Mouse (Mus musculus): ENCODE results near the gene Mtrr. TPM values are rescaled to one million over a fixed set of nuclear protein-coding genes. Genes with fewer than 3 reads are reported as not detected.
A peak's percentile ranks its signal among the peaks of the same experiment; 100 is the strongest.
"Not testable (repeated sequence)": the region's sequence is repeated elsewhere in the genome, so short reads cannot be mapped to it uniquely, and the experiment has no call there.

The Mtrr gene
- polyA plus RNA-seq, 1 experiment from 2014 or later: 22.5 TPM

DNA sequence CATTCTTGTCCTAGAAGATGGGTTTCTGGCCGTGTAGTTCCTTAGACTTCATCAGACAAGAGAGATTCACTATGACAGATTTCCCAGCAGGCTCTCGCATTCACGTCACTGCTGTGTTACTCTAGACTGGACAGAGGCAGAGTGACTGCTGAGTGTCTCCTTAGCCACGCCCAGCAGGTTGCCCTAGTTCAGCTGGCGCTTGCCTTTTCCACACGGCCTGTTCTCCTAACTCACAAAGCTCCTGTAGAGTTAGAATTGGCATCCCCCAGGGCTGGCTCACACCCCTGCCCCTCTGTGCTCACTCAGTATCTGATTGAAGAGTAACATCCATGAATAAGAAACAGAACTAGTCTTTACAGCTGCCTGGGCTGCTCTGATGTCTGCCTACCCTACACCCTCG lies 3.5 kb upstream of the Mtrr start:
- Histone ChIP-seq H3K4me1 (peaks cover 16% of the 10 kb centered on the region), H3K9me3 (replicated peaks) (no peaks in the 10 kb centered on the region), H3K27me3 (ENCODE audit: low read depth, poor library complexity, severe bottlenecking) (no peaks in the 10 kb centered on the region), H3K27ac (replicated peaks) (no peak overlapping the region), H3K36me3 (peaks cover 71% of the 10 kb centered on the region), H3K4me3 (no peak overlapping the region)
- WGBS: 85% methylated on average over 7 of the region's 7 CpGs
- no peak for DNase-seq (ENCODE audit: low spot score)

DNA sequence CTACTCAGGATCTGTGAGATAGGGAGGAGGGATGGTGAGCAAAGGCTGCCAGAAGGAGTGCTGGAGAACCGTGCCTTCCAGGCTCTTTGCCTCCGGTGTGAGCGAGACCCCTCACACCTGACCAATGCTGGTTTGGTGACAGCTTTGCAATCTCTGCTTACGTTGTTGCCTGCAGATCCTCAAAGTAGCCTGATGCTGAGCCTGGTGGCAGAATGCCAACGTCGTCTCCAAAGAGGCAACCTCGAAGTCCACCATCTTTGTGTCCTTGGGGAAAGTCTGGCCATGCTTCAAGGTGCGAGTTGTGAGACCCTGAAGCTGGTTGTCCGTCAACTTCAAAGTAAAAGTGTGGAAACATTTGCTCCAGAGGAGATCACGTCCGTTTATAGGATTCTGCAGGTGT lies 2.0 kb upstream of the Mtrr start:
- 0 out of 2 replicates have a peak overlapping the region, but pooled peaks have one; percentile 80 for H3K4me3 ChIP-seq
- H3K4me1 ChIP-seq: peaks cover 20% of the 10 kb centered on the region
- H3K36me3 ChIP-seq: peaks cover 64% of the 10 kb centered on the region
- no peak for DNase-seq (ENCODE audit: low spot score)
- H3K27me3 ChIP-seq (ENCODE audit: low read depth, poor library complexity, severe bottlenecking): no peaks in the 10 kb centered on the region
- no peak overlapping the region for H3K27ac ChIP-seq (replicated peaks)
- no peaks in the 10 kb centered on the region for H3K9me3 ChIP-seq (replicated peaks)
- WGBS: 95% methylated on average over 11 of the region's 11 CpGs

DNA sequence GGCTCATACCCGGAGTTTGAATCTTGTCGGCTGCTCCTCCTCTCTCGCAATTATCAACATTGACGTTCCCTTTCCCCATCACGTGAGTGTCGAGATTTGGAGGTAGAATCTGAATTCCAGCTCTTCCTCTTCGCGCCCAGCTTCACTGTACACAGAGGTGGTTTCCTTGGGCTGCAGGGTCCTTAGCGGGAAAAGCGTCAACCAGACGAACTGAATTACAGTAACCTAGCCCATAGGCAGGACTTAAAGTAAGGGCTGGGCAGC lies 500 bp upstream of the Mtrr start:
- Histone ChIP-seq H3K9me3 (replicated peaks) (no peaks in the 10 kb centered on the region), H3K4me1 (peaks cover 20% of the 10 kb centered on the region), H3K27me3 (ENCODE audit: low read depth, poor library complexity, severe bottlenecking) (no peaks in the 10 kb centered on the region), H3K27ac (replicated peaks) (peak overlapping the region; percentile 90), H3K4me3 (peak overlapping the region; percentile 80), H3K36me3 (peaks cover 64% of the 10 kb centered on the region)
- WGBS: under 1% methylated on average over 11 of the region's 11 CpGs
- DNase-seq (ENCODE audit: low spot score): no peak

GRCm38 (mm10) chr13:68581086-68581740 lies 736 bp downstream of the Mtrr start:
- 31% methylated on average over 14 of the region's 14 CpGs for WGBS
- peaks cover 20% of the 10 kb centered on the region for H3K4me1 ChIP-seq
- DNase-seq (ENCODE audit: low spot score): no peak
- peaks cover 64% of the 10 kb centered on the region for H3K36me3 ChIP-seq
- H3K4me3 ChIP-seq: peak overlapping the region; percentile 80
- H3K27ac ChIP-seq (replicated peaks): peak overlapping the region; percentile 90
- no peaks in the 10 kb centered on the region for H3K9me3 ChIP-seq (replicated peaks)
- H3K27me3 ChIP-seq (ENCODE audit: low read depth, poor library complexity, severe bottlenecking): no peaks in the 10 kb centered on the region

- H3K9me3 ChIP-seq (replicated peaks): no peaks in the 10 kb centered on the region
- H3K4me3 ChIP-seq: no peak overlapping the region
- WGBS: 92% methylated on average over 7 of the region's 7 CpGs
- no peaks in the 10 kb centered on the region for H3K27me3 ChIP-seq (ENCODE audit: low read depth, poor library complexity, severe bottlenecking)
- H3K27ac ChIP-seq (replicated peaks): no peak overlapping the region
- H3K36me3 ChIP-seq: peaks cover 68% of the 10 kb centered on the region
- no peak for DNase-seq (ENCODE audit: low spot score)
- H3K4me1 ChIP-seq: peaks cover 20% of the 10 kb centered on the region
These were observed 4.0 kb downstream of the Mtrr start for GRCm38 (mm10) chr13:68577945-68578344.

DNA sequence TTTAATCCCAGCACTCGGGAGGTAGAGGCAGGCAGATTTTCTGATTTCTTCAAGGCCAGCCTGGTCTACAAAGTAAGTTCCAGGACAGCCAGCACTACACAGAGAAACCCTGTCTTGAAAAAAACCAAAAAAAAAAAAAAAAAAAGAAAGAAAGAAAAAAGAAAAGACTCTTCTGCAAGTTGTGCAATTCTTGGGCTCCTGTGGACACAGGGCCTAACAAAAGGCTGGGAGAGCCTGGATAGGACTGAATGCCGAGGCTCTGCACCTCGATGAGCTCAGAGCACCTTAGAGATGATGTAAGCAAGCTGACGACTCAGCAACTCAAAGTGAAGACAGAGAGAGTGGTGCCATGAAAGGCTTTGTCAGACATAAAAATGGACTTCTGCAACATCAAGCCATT lies 7.6 kb downstream of the Mtrr start:
- no peak overlapping the region for H3K27ac ChIP-seq (replicated peaks)
- DNase-seq (ENCODE audit: low spot score): no peak
- no peak overlapping the region for H3K4me3 ChIP-seq
- 87% methylated on average over 4 of the region's 4 CpGs for WGBS
- H3K9me3 ChIP-seq (replicated peaks): no peaks in the 10 kb centered on the region
- H3K4me1 ChIP-seq: 0 out of 2 replicates have a peak, but pooled peaks cover 7% of the 10 kb centered on the region
- no peaks in the 10 kb centered on the region for H3K27me3 ChIP-seq (ENCODE audit: low read depth, poor library complexity, severe bottlenecking)
- peaks cover 99% of the 10 kb centered on the region for H3K36me3 ChIP-seq

GRCm38 (mm10) chr13:68572966-68573913 lies 8.7 kb downstream of the Mtrr start:
- H3K4me1 ChIP-seq: 0 out of 2 replicates have a peak, but pooled peaks cover 7% of the 10 kb centered on the region
- peak overlapping the region; percentile 42; the same call in 1 of the 2 replicates for H3K27ac ChIP-seq (replicated peaks)
- H3K27me3 ChIP-seq (ENCODE audit: low read depth, poor library complexity, severe bottlenecking): no peaks in the 10 kb centered on the region
- DNase-seq (ENCODE audit: low spot score): peak; percentile 31
- H3K36me3 ChIP-seq: peaks cover 98% of the 10 kb centered on the region
- 71% methylated on average over 10 of the region's 10 CpGs for whole genome bisulfite sequencing
- H3K4me3 ChIP-seq: no peak overlapping the region
- H3K9me3 ChIP-seq (replicated peaks): no peaks in the 10 kb centered on the region

- Histone ChIP-seq H3K4me1 (0 out of 2 replicates have a peak, but pooled peaks cover 7% of the 10 kb centered on the region), H3K9me3 (replicated peaks) (no peaks in the 10 kb centered on the region), H3K27ac (replicated peaks) (no peak overlapping the region), H3K36me3 (peaks cover 97% of the 10 kb centered on the region), H3K27me3 (ENCODE audit: low read depth, poor library complexity, severe bottlenecking) (no peaks in the 10 kb centered on the region), H3K4me3 (no peak overlapping the region)
- 95% methylated on average over 19 of the region's 19 CpGs for WGBS
- no peak for DNase-seq (ENCODE audit: low spot score)
These were observed 9.7 kb downstream of the Mtrr start for GRCm38 (mm10) chr13:68572247-68572646.

DNA sequence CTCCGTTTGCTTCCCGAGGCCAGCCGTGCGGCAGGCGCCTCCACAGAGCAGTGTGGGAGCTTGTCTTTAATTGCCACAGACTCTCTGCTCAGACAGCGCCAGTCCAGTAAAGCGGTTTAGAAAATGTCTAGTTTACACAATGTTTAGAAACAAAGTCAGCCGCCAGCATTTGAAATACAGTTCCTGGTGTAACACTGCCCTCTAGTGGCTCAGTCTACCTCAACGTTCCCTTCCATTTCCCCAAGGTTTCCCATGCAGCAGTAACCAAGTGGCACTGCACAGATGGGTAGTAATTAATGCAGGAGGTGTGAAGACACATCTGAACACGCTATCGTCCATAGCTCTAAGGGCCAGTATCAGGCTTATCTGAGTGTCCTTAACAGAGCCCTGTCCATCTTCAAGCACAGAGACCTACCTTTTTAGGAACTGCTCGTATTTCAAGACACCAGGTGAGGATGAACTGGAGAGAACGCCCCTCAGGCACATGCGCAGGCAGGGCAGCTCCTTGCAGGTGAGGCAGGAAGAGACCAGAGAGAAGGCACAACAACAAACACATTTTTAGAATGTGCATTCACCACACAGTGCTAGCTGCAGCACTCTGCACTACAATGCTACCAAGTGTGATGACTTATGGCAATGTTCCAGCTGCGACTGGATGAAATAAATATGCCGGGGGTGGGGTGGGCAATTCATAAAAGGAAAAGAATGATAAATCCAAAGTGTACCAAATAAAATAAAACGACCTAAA lies 12.2 kb downstream of the Mtrr start:
- Histone ChIP-seq H3K27me3 (ENCODE audit: low read depth, poor library complexity, severe bottlenecking) (no peaks in the 10 kb centered on the region), H3K9me3 (replicated peaks) (no peaks in the 10 kb centered on the region), H3K4me1 (0 out of 2 replicates have a peak, but pooled peaks cover 7% of the 10 kb centered on the region), H3K36me3 (peaks cover 97% of the 10 kb centered on the region), H3K27ac (replicated peaks) (no peak overlapping the region), H3K4me3 (no peak overlapping the region)
- WGBS: 78% methylated on average over 17 of the region's 17 CpGs
- peak; percentile 35 for DNase-seq (ENCODE audit: low spot score)

GRCm38 (mm10) chr13:68568548-68568947 lies 13.4 kb downstream of the Mtrr start:
- WGBS: 96% methylated on average over 11 of the region's 11 CpGs
- Histone ChIP-seq H3K27me3 (ENCODE audit: low read depth, poor library complexity, severe bottlenecking) (no peaks in the 10 kb centered on the region), H3K4me3 (no peak overlapping the region), H3K36me3 (peaks cover 98% of the 10 kb centered on the region), H3K4me1 (0 out of 2 replicates have a peak, but pooled peaks cover 5% of the 10 kb centered on the region), H3K27ac (replicated peaks) (no peak overlapping the region), H3K9me3 (replicated peaks) (no peaks in the 10 kb centered on the region)
- DNase-seq (ENCODE audit: low spot score): no peak

- DNase-seq (ENCODE audit: low spot score): no peak
- Histone ChIP-seq H3K27ac (replicated peaks) (no peak overlapping the region), H3K36me3 (peaks cover 98% of the 10 kb centered on the region), H3K9me3 (replicated peaks) (no peaks in the 10 kb centered on the region), H3K27me3 (ENCODE audit: low read depth, poor library complexity, severe bottlenecking) (no peaks in the 10 kb centered on the region), H3K4me1 (0 out of 2 replicates have a peak, but pooled peaks cover under 1% of the 10 kb centered on the region), H3K4me3 (no peak overlapping the region)
- WGBS: 97% methylated on average over 9 of the region's 9 CpGs
These were observed 13.8 kb downstream of the Mtrr start for GRCm38 (mm10) chr13:68568110-68568509.

DNA sequence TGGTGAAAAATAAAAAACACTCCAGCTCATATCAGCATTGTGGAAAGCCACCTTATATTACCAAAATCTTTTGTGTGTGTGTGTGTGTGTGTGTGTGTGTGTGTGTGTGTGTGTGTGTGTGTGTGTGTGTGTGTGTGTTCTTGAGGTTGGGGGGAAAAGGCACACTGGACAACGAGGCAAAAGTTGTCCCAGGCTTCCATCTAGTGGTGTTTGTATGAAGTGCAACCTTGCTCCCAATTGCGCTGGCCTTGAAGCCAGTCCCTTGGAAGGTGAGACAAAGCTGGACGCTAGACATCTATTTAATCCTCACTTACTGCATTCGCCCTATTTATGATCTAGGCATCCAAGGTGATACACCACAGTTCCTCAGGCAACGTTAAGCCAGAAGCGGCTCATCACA lies 28.6 kb downstream of the Mtrr start:
- H3K9me3 ChIP-seq (replicated peaks); H3K27me3 ChIP-seq (ENCODE audit: low read depth, poor library complexity, severe bottlenecking); H3K36me3 ChIP-seq; H3K27ac ChIP-seq (replicated peaks); H3K4me1 ChIP-seq; H3K4me3 ChIP-seq: not testable (repeated sequence)
- 31% methylated on average over 5 of the region's 6 CpGs for WGBS
- DNase-seq (ENCODE audit: low spot score): peak; percentile 29
